Mouse (Mus musculus) erythroblast, embryonic 14.5 days (primary cell): ENCODE data around the gene Pwwp2b.

Experiments
- GATA1 ChIP-seq: IDR thresholded peaks from 2 replicates; pipeline ENCODE4 v1.6.1; 2012; ENCODE audit warnings: low read length, inconsistent platforms, mixed read lengths
- TAL1 ChIP-seq: IDR thresholded peaks from 3 replicates; pipeline ENCODE4 v1.6.1; 2012; ENCODE audit warnings: low read length, inconsistent platforms, mixed read lengths

DNA sequence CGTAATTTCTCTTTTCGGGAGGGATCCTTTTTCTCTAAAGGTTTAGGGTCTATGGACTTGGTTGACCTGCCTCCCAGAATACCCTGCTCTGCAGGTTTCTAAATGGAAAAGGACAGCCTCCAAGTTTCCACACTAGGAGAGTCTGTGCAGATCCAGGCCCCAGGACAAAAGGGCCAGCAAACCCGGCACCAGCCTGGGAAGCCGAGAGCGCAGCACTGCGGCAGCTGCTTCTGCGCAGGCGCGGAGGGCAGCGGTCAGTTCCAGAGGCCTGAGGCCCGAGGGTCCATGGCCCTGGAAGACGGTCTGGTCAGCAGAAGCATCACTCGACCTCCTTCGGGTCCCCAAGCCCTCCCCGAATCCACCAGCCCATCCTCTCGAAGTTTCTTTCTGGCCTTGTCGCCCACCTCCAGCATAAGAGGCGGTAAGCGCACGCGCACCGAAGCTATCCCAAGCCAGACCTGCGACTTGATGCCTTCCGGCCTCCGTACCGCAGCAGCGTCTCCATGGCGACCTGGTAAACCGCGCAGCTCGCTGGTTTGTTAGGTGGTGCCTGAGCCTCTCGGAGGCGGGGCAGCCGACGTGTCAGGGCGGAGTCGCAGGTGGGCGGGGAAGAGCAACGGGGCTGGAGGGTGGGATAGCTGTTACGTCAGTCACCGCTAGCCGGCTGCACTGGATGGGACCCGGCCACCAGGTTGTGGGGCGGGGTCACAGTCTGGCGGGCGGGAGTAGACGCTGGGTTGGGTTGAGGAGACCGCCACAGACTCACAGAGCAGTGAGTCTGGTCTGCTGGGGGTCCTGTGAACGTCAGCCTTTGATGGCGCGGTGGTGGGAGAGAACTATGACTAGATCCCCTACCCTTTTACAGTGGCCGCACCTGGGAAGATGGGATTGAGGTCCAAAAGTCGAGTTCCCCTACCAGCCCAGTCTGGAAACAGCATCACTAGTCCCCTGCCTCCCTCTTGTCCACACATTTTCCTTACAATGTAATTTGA, 35.2 kb upstream of the Pwwp2b start, which contains the start of the genes Lrrc27 and Stk32c:
- TF ChIP-seq TAL1 (no peak), GATA1 (no peak)
